Comparison of ENCODE assay signal across 7 mouse cellular contexts in the genomic region with DNA sequence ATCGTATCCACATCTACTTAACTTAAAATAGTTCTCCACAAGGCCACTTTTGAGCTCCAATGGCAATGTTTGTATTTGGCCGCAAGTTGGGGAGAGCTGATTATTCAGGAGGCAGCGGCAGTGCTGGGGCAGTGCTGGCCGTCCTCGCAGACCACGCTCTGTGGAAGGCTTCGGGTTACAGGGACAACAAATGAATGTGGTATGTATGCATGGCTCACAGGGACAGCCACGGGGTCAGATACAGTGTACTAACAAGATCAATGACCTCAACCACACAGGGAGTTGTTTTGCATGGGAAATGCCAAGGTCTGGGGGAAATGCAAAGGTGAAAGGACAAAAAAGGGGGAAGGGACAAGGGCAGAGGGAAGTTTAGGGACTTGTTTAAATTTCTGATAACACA. TPM values are rescaled to one million over a fixed set of nuclear protein-coding genes. Genes with fewer than 3 reads are reported as not detected.
DNase-seq lines count a peak whose midpoint lies in the region; ATAC-seq lines count a peak whose summit lies in the region.

No protein-coding gene starts in this region.

- 13% methylated on average over 8 of the region's 8 CpGs for WGBS in liver, embryonic 11.5 days

- H3K36me3 ChIP-seq in liver, embryonic 11.5 days (ENCODE audit: control insufficient read depth, insufficient read depth, low read length) = peaks cover 2% of the 10 kb centered on the region; the same call in 1 of the 2 replicates

- H3K9ac ChIP-seq in liver, embryonic 11.5 days (ENCODE audit: low read depth, low read length) = peak overlapping the region; percentile 37

- peak overlapping the region; percentile 38; the same call in 1 of the 2 replicates for H3K27ac ChIP-seq in liver, embryonic 11.5 days (ENCODE audit: low read depth, low read length)

- peaks cover 16% of the 10 kb centered on the region for H3K4me1 ChIP-seq in liver, embryonic 11.5 days (replicated peaks; ENCODE audit: control insufficient read depth, insufficient read depth, low read length)

- peak; percentile 54 for ATAC-seq in liver, embryonic 11.5 days (replicated peaks; ENCODE audit: low FRiP score)

- H3K4me2 ChIP-seq in liver, embryonic 11.5 days = peak overlapping the region; percentile 53

- H3K27me3 ChIP-seq in liver, embryonic 11.5 days (replicated peaks; ENCODE audit: control insufficient read depth, insufficient read depth, low read length) = no peaks in the 10 kb centered on the region

- peak overlapping the region; percentile 20; the same call in 1 of the 2 replicates for H3K4me3 ChIP-seq in liver, embryonic 11.5 days (ENCODE audit: low read depth, low read length)

- no peaks in the 10 kb centered on the region for H3K9me3 ChIP-seq in liver, embryonic 11.5 days (ENCODE audit: control insufficient read depth, low read length)

- peak; percentile 24 to 30 for DNase-seq in B cell, adult 2 months
- peak; percentile 65 for DNase-seq in NIH3T3 (ENCODE audit: low read depth)
- DNase-seq in forelimb bud, embryonic 11.5 days (ENCODE audit: low read depth, low spot score) = peak; percentile 57
- peak; percentile 46 for DNase-seq in liver, embryonic 11.5 days (ENCODE audit: low spot score)
- no peak for DNase-seq in right cerebral cortex, postnatal 10 days (ENCODE audit: low spot score in 2 of 2)
- no peak for DNase-seq in thymus, postnatal 36 days
- DNase-seq in urinary bladder, postnatal 4 days (ENCODE audit: low spot score in 2 of 2) = no peak

RNA-seq across cellular contexts. Expression of a gene that starts 41.6 kb away (rescaled TPM):
- polyA plus RNA-seq in liver, embryonic 11.5 days (2014; fragmentation: Nextera tagmentation; extraction: Ambion mirVana) = 7.2 and 7.9 TPM in 2 replicates

Comparison
In these comparisons a context has a peak if more than half of its experiments do, and no peak if none do; other contexts are left out.
1. DNase-seq: peak in B cell, adult 2 months (2 of 2), NIH3T3 (single experiment), forelimb bud, embryonic 11.5 days (single experiment) and liver, embryonic 11.5 days (single experiment); none in right cerebral cortex, postnatal 10 days (0 of 2), thymus, postnatal 36 days (0 of 2) and urinary bladder, postnatal 4 days (0 of 2).